Mouse (Mus musculus) lung, postnatal 25 days (tissue): ENCODE data around the gene Pgm5.

Experiments
- DNase-seq: peaks from one replicate; pipeline ENCODE4 v3.0.0; 2022; ENCODE audit warnings: low spot score

Pgm5 gene

DNA sequence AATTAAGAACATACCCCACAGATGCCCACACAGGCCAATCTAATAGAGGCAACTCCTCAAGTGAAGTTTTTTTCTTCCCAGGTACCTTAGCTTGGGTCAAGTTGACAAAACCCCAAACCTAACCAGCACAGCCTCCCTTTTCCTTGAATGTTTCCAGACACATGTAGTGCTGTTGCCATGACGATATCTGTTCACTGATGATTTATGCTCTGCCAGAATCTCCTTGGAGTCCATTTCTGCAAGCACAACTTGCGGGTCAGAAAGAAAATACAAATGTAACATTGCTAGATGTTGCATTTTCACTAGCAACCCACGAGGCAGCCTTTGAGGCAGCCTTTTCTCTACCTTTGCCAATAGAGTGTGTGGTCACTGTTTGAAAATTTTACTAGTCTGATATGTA lies 194.1 kb downstream of the Pgm5 start:
- no peak for DNase-seq

DNA sequence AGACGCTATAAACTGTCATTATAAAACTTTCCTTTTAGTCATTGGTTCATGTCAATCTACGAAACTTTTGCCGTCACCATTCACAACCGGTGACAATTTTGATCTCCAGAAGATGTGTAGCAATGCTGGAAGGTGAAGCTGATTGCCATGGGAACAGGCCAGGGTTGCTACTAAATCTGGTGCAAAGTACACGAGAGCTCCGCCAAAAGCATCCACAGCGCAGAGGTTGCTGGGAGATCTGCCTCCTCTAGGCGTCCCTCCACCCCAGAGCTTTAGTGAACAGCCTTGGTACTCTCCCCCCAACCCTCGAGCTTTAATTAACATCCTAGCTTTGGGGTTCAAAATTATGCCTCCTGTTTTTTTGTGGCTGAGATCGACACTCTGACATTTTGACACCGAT lies 195.9 kb downstream of the Pgm5 start:
- no peak for DNase-seq

DNA sequence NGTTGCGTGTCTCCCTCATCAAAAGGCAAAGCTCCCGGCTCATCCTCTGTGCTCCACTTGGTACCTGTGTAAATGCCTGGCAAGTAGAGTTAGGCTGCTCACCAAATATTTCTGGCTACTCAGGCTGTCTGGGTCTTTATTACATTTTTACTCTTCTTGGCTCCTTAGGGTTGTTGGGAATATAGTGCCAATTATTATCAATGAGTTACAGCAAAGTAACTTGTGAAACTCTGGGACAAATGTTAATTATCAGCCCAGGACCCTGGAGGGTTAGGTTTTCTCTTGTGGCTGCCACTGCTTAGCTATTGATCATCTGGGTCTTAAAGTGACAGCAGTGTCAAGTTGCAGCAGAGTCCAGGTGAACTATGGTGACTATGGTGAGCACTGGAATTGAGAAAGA lies 199.3 kb downstream of the Pgm5 start:
- no peak for DNase-seq

DNA sequence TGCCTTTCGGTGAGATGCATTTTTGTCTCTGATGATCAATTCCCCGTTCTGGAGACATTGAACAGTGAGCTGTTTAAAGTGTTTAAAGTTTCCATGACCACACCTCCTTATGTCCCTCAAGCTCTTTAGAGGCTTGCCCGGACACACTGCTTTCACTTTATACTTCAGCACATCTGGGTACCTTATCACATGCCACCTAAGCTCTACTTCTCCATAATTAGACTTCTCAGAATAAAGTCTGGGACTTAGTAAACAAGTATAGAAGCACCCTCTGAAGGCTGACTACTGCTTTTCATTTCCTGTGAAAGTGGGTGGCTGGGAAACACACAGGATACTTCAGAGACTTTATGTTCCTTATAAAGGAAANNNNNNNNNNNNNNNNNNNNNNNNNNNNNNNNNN lies 204.7 kb downstream of the Pgm5 start:
- peak; percentile 38 for DNase-seq

DNA sequence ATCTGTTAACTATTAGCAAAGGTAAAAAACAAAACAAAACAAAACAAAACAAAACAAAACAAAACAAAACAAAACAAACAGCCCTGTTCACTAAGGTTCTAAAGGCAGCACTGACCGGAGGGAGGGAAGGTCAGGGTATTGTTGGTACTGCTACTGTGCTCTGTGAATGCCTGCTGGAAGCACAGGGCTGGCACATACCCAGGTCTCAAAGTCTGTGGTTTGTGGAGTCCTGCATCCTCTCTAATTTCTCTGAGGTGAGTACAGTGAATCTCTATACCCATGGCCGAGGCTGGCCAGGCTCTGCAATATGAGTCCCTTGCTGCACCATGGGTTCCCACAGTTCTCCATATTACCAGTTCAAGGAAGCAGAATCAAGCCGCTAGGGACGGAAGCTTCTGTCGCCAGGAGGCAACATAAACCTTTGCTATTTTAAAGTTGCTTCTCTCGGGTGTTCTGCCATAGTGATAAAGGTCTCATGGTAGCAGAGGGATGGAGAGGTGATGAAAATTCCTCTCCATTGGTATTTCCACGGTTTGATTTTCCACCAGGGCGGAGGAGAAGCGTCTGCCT lies 208.3 kb downstream of the Pgm5 start:
- no peak for DNase-seq

DNA sequence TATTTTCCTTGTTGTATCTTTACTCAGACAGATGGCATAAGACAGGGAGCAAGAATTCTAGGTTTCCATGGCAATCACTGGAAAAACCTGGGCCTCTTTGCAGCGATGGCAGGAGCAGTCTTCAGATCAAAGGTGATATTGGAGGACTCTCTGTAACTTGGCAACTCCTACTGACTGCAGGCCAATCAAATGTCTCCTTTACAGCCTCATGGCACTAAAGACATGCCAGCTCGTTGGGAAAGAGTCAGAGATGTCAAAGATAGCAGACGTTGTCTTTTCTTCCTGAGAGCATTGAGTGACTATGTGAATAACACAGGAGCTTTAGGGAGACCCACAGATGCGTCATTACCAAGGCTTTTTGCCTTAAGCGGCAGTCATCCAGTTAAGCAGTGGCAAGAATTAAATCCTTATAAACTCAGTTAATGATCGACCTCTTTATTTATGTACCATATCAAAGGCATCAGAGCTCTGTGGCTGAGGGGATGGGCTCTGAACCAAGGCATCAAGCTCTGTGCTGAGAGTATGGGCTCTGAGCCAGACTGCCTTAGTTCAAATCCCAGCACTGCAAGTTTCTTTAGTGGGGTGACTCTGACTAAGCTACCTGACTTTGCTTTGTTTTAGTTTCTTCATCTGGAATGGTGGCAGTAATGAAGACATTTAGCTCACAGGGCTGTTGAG lies 209.2 kb downstream of the Pgm5 start:
- DNase-seq, result no peak

DNA sequence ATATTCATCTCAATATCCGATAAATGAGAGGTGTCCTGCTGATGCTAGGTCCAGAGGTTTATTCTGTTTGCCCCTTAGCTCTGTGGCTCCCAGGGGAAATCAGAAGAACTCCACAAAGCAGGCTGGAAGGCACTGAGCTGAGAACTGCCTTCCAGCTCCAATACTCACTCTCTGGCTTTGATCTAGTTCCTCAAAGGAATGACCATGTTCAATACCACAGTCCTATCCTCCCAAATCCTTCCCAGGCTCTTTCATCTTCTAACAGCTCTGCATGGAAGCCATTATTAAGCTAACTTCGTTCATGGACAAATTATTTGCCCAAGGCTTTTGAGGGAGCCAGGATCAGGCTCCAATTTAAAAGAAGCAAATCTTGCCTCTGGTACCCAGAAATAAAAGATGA lies 210.1 kb downstream of the Pgm5 start:
- no peak for DNase-seq

DNA sequence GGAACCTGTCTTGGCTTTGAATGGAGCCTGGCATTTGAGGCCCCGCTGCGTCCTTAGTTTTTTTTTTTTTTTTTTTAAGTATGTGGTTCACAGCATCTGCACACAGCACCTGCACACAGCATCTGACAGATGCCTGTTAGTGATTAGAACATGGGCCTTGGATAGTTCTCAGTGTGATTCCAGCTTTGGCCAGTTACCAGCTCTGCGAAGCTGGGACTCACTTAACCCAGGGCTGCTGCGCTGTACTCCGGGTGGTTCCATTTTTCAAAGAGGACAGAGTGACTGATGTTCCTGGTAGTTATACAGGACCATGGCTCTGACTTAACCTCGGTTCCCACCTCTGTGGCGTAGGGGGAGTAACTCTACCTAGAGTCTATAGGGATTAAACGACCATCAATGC lies 211.2 kb downstream of the Pgm5 start:
- DNase-seq, result no peak

DNA sequence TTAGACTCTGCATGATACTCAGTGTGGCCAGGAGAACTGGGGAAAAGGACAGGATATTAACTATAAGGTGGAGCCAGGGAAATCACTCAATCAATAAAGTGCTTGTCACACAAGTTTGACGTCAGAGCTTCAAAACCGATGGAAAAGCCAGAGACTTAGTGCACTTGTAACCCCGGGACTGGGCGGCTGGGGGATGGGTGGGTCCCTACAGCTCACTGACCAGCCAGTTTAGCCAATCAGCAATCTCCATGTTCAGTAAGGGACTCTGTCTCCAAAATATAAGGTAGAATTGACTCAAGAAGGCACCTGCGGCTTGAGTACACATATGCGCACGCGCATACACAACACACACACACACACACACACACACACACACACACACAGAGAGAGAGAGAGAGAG lies 213.6 kb downstream of the Pgm5 start:
- DNase-seq, result no peak

DNA sequence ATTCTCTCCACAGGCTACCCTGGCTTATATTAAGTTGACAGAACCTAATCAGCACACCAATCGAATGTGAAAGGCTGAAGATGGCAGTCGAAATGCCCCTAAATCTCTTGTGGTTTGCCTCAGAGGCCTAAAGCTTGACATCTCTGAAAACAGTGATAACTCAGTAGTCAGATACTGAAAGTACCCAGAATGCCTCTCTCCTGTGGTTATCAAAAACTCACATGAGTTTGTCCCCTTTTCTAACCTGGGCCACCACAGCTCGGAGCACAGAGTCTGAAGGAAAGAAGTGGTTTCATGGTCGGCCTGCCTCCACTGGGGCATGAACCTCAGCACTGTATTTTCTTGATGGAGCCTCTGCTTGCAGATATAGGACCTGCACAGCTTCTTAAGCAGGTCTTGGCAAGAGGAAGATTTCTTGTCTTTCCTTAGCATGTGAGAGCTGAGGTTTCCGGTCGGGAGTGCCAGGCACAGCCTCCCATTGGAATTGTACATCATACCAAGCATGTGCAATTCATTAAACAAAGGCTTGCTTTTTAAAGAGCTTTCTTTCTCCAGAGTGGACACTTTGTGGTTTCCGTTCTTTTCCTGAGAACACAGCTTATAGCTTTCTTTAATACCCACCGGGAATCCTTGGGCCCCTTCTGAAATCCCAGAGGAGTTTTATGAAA lies 215.4 kb downstream of the Pgm5 start:
- peak; percentile 34 for DNase-seq

DNA sequence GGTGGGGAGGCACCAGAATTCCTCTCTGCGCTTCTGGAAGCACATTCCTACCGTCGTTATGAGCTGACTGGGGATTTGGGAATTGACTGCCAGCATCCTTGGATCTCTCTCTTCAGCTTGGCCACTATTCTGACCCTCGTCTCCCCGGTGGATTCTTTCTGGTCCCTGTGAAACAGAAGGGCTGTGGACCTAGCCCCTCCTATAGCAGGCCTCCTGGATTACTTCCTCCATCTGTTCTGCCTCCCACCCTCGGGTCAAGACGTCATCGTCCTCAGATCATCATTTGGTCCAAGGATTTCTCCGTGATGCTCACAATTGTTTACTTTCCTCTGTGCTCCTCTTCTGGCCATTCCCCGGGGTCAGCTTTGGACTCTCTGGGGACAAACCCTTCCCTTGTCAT lies 216.7 kb downstream of the Pgm5 start:
- DNase-seq, result no peak

DNA sequence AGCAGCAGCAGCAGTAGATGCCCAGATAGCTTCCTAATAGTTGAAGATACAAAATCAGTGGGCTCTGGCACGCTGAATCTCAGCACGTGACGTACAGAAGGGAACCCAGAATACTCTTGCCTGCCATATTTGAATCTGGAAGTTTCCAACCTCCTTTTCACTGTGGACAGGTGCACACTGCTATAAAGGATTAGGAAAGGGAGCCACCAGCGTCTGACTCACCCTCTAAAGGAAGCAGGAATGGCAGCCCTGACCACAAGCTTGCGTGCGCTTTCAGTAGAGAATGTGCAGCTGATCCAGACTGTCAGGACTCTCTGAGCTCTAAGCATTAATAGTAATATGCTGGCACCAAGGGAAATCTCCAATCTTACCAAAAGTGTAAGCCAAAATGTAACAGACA lies 220.7 kb downstream of the Pgm5 start:
- no peak for DNase-seq

DNA sequence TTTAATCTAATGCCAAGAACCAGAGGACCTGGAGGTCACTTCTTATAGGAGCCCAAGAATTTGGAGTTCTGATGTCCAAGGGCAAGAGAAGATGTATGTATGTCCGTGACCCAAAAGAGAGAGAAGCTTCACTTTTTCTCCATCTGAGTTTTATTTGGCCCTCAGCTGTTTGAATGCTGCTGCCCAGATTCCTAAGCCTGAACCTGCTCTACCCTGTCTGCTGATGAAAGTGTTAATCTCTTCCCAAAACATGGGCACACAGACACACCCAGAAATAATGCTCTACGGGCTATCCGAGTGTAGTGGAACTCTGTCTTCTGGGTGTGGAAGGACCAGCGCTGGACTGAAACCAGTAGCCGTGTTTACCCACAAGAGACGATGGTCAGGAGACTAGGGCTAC lies 223.7 kb downstream of the Pgm5 start:
- DNase-seq, result no peak

DNA sequence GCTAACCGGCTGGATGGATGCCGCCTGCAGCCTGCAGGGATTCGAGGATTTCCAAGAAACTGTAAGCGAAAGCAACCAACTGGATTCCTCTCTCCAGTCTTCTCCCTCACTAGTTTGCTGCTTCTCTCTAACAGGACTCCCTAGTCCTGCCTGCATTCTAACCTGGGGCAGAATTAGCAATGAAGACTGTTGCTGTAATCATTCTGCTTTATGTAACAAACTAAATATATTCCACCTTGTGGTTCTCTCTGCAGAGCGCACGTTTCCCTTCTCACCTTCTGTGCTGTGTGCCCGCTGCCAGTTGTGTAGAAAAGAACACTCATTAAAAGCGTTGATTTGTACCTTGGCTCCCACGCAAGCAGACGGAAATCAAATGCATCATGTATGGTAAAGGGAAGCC lies 225.0 kb downstream of the Pgm5 start:
- no peak for DNase-seq

DNA sequence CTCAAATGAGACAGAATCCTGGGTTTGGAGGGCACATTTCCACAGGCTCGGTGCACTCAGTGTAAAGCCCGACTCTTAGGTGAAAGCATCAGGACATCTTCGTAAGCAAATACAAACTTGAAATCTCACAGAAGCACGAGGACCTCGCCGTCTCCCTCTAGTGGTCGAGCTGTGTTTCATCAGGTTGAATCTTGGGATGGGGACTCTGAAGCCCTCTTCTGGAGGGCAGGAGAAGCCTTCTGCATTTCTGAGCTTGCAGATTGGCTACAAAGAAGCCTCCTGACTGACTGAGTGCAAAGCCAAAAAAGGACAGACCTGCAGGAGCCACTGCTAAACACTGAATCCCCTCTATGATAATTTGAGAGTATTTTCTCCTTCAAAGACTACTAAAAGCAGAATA lies 227.1 kb downstream of the Pgm5 start:
- DNase-seq, result peak; percentile 78
